Mouse (Mus musculus) activated CD4-positive, CD25-positive, alpha-beta regulatory T cell, adult 4 months (primary cell): ENCODE results near the gene Rpl6. TPM values are rescaled to one million over a fixed set of nuclear protein-coding genes. Genes with fewer than 3 reads are reported as not detected.
"Not testable (repeated sequence)": the region's sequence is repeated elsewhere in the genome, so short reads cannot be mapped to it uniquely, and the experiment has no call there.

Source experiments
- ATAC-seq: one replicate; pipeline ENCODE4 v1.8.0; 2017
- polyA plus RNA-seq, 2 experiments: library from polyadenylated mRNA; unstranded; fragments of 100-300 nt; shearing (Covaris generic); gene quantifications; one replicate each; pipeline ENCODE4 v1.2.1; 2017

Gene Rpl6
- polyA plus RNA-seq, 2 experiments from 2014 or later, result 1,893 to 2,041 TPM

DNA sequence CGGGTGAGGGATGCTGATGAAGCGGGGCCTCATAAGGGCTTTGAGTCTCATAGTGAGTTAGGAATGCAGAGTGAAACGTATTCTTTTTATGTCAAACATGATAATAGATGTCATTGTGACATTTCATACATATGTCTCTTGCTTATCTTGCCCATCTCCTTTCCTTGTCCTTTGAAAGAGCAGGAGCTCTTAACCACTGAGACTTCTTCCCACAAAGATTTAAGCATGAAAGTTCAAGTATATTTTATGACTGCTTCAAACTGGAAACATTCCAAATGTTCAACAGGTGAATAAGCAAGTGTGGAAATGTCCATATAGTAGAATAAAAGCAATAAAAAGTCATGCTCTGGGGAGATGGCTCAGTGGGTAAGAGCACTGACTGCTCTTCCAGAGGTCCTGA is 22.1 kb downstream of the Rpl6 start:
- ATAC-seq, result no peak

DNA sequence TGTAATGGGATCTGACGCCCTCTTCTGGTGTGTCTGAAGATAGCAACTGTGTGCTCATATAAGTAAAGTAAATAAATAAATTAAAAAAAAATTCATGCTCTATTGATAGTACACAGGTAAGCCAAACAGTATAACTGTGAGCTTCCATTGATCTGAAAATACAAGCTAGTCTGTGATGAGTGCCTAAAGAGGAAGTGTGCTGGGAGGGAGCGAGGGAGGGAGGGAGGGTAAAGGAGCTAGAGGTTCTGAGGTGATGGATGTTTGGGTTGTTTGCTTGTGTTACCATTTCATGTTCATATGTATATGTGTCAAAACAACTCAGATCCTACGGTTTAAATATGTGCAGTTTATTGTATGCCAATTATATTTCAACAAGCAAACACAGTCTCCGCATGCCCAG is 22.6 kb downstream of the Rpl6 start:
- no peak for ATAC-seq

DNA sequence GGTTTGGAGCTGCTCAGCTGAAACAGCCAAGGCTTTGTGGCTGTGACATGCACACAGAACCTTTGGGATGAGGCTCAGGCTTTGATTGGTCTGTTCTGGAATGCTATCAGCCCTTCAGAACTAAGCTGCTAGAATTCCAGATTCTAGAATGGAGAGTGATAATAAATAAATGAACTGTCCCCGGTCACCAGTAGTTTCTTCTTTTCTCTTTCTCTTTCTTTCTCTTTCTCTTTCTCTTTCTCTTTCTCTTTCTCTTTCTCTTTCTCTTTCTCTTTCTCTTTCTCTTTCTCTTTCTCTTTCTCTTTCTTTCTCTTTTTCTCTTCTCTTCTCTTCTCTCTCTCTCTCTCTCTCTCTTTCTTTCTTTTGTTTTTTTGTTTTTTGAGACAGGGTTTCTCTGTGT is 23.0 kb downstream of the Rpl6 start:
- ATAC-seq, result not testable (repeated sequence)

DNA sequence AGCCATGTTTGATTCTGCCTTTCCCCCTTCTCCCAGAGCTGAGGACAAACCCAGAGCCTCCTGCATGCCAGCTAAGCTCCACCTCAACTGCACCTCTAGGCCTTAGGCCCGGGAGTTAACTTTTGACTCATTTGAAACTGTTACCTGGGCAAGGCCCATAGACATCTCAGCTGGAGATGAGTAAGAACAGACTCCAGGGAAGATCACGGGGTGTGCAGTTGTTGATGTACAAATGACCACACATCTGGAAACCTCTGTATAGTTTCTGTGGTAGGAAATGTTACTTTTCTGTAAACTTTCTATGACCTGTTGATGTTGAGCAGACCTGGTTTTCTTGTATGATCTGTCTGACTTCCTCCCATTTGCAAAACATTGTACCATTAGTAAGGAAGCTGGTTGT is 24.9 kb downstream of the Rpl6 start:
- peak; percentile 57 for ATAC-seq

DNA sequence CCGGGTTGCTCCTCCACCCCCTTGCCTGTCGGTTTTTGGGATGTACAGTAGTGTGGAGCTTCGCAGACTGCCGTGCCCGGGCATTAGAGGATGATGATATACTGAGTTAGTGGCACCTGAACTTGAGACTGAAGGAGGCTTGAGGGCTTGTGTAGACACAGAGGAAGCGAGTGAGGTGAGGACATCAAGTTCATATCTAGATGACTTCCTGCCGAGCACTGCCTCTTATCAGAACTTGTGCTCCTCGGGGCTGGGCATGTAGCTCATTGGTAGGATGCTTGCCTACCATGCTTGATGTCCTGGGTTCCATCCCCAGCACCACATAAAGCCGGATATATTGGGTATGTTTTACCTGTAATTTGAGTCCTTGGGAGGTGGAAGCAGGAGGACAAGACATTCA is 26.5 kb downstream of the Rpl6 start:
- no peak for ATAC-seq

DNA sequence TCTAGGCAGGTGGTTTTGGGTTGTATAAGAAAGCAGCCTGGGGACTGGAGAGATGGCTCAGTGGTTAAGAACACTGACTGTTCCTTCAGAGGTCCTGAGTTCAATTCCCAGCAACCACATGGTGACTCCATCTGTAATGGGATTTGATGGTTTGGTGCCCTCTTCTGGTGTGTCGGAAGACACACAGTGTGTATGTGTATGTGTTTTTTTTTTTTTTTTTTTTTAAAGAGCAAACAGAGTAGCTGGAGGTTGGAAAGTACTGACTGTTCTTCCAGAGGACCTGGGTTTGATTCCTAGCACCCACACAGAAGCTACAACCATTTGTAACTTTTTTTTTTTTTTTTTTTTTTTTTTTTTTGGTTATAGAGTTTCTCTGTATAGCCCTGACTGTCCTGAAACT is 28.5 kb downstream of the Rpl6 start:
- no peak for ATAC-seq

DNA sequence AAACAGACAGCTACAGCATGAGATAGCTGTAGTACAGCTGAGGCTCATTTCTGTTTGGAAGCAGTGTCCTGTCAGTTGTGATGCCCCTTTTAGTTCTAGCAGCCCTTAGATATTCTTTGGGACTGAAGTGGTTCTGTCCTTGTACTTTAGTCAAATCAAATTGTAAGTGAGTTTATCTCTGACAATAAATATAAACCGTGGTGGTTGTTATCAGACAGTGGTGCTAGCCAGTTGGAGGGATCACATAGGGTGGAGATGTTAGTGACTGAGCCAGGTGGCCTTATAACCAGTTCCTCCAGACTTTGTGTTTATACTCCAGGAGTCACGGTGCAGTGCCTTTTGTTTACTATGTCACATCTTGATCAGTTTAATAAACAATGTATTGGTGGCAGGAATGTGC is 29.4 kb downstream of the Rpl6 start:
- no peak for ATAC-seq

DNA sequence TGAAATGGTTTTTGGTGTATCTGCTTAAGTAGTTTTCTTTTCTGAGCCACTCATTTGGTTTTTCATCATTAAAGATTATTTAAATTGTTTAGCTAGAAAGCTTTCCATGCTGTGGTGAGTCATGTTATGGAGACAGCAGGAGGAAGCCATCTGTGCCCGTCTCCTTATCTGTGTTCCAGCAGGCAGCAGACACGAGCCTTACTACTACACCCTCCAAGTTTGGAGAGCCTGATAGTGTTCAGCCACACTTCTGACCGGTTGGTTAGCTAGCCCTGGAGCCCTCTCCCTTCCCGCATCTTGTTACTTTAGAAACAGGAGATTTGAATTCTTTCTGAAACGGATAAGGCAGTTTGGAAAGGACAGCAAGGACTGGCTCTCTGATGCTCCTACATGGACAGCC is 31.9 kb downstream of the Rpl6 start:
- no peak for ATAC-seq

DNA sequence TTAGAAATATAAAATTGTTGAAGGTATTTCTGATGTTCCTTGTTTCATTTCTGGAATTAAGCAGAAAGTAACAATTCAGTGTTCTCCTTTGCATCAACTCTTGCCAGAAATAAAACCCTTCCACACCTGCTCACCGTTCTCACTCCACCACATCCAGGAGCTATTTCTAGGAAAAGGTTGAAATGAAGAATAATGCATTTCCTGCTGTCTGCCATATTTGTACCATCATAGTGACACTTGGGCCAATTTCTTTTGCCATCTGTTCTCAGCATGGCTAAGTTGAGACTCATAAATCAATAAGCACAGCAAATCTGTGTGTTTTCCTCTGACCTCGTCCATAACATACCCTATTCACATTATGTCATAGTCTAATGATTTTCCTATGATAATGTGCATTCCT is 33.9 kb downstream of the Rpl6 start:
- no peak for ATAC-seq

DNA sequence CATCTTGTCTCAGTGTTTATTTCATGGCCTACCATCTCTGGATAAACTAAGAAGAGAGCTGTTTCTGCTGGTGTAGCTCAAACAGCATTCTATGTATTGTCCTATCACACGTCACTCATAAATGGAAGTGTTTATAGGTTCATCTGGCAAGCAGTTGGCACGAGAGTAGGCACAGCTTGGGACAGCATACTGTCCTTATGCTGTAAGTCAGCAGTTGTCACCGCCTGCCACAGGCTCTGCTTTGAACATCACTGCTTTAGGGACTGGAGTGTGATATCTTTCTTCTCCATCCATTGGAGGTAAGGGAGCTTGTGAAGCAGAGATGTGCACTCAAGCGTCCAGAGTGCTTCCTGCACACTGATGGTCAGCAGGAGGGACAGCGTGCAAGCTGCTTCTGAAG is 35.6 kb downstream of the Rpl6 start:
- ATAC-seq, result no peak

DNA sequence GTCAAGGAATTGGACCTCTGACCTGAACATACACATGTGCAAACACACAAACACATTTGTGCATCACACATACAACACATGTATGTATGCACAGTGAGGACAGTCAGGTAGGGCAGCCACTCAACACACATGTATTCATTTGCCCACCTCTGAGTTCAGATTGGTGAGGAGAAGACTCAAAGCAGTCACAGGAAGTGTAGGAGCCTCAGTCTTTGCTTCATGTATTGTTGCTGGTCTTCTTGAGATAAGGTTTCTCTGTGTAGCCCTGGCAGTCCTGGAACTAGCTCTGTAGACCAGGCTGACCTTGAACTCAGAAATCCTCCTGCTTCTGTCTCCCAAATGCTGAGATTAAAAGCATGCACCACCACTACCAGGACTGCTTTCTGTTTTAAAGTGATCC is 36.9 kb downstream of the Rpl6 start:
- no peak for ATAC-seq

DNA sequence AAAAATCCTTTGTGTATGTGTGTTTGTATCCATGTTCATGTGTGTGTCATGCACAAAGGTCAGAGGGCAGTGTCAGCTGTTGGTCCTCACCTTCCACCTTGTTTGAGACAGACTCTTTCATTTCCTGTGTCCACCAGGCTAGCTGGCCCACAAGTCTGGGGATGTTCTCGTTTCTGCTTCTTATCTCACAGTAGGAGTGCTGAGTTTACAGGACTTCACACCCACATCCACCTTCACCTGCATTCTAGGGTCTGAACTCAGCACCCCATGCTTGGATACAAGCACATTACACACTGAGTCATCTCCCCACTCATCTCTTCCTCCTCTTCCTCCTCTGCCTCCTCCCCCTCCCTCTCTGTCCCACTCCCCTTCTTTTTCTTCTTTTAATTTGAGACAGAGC is 38.0 kb downstream of the Rpl6 start:
- ATAC-seq, result no peak

DNA sequence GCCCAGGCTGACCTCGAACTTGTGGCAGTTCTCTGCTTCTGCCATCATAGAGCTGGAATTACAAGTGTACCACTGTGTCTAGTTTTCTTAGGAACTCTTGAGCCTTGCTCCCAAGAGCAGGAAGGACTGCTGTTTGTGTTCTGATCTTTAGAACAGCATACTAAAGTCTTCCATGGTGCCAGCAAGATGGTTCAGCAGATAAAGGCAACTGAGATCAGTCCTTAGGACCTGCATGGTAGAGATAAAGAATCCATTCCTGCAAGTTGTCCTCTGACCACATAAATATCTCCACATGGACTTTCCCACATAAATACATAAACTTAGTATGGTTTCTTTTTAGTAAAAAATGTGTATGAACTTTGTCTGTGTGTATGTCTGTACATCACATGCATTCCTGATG is 38.4 kb downstream of the Rpl6 start:
- ATAC-seq, result no peak

DNA sequence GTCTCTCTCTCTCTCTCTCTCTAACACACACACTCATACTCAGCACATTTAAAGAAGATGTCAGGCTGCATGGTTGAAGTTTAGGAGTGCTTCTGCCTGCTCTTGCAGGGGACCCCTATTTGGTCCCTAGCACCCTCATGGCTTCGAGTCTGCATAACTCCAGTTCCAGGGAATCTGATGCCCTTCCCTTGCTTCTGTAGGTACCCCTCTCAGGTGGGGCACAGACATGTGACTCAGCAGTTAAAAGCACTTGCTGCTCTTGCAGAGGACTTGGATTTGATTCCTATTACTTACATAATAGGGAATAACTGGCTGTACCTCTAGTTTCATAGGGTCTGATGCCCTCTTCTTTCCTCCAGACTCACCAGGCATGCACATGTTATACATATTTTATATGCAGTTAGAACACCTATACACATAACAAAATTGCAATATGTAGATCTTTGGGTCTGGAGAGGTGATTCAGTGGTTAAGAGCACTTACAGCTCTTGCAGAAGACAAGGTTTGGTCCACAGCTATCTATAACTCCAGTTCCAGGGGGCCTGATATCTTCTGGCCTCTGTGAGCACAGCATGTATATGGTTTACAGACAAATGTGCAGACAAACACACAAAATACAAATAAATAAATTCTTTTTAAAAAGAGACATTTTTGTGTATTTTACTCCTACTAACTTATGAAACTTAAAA is 39.5 kb downstream of the Rpl6 start:
- ATAC-seq, result no peak

DNA sequence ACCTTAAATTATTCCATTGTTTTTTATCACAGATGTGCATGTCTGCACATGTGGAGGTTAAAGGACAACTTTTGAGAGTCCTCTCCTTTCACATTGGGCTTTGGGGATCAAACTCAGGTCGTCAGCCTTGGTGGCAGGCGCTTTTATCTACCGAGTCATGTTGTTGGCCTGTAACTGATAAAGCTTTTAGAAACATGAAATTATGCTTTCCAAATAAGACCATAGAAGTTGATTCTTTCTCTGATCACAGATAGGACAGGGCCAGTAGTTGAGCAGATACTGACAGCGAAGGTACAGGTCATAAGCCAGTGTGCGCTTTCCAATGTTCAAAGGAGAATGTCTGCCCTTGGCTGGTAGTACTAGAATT is 40.1 kb downstream of the Rpl6 start:
- ATAC-seq, result no peak

DNA sequence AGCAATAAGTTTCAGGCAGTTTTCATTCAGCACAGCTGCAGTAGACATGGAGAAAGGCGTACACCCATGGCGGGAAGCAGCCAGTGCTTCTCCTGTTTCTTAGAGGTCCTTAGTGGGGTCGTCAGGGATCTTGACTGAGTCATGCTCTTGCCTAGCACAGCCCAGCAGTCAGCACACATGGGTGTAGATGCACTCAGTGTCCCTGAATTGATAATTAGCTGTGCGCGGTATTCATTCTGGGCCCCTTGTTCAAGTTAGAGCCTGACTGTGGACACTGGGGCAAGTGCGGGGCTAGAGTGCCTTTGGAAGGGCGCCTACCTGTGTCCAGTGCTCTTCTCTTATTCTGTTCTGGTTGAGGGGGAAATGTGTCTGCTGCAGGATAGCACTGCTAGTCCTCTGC is 40.9 kb downstream of the Rpl6 start:
- ATAC-seq, result no peak

DNA sequence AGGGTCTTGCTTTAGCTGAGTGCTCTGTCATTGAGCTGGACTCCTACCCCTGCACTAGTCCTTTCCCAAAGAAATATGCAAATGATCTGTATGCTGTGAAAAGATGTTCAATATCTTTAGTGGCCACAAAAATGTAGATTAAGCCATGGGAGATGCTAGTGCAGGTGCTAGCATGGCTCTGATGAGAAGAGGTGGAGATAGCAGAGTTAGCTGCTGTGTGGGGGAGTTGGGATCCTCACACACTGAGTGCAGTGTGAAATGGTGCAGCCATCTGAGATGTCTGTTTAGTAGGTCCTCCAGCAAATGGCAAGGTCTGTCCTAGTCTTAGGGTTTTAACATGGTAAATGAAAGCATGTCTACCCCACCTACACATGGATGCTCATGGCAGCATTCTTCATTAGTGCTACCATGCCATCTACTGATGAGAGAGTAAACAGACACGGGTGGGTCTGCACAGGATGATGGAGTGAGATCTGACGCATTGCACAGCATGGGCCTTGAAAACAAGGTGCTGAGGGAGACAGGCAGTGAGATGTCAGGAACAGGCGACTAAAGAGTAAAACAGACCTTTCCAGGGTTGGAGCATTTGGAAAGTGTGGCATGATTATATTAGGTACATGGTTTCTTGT is 44.6 kb downstream of the Rpl6 start:
- ATAC-seq, result no peak

DNA sequence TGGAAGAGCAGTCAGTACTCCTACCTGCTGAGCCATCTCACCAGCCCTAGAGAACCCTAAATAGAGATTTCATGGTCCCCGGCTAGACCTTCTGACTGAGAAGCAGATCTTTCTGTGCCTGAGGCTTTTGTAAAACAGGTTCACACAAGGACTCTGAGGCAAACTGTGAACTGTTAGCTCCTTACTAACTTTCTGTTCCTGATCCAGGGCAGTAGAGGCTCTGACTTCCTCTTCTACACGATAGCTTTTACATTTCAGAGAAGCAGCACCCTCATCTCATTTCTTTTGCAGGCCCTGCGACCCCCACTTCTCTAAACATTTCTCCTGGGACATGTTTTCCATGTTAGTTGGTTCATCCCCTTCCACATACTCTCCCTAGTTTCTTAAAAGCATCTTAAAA is 45.4 kb downstream of the Rpl6 start:
- no peak for ATAC-seq

DNA sequence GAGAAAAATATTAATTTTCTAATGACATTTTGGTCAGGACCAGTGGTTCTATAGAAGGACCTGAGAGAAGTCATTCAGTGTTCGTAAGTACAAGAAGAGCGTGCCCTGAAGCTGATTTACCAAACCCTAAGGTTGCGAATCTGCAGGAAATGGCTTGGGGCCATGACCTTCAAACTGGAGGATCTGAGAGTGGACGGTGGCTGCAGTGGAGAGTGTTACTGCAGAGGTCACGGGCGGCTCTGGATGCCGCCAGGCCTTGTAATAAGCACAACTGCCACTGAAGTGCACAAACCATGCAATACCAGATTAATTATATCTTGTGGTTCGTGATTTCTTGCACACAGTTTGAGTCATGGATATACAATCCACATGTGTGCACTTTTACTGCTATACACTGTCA is 47.5 kb downstream of the Rpl6 start:
- no peak for ATAC-seq

DNA sequence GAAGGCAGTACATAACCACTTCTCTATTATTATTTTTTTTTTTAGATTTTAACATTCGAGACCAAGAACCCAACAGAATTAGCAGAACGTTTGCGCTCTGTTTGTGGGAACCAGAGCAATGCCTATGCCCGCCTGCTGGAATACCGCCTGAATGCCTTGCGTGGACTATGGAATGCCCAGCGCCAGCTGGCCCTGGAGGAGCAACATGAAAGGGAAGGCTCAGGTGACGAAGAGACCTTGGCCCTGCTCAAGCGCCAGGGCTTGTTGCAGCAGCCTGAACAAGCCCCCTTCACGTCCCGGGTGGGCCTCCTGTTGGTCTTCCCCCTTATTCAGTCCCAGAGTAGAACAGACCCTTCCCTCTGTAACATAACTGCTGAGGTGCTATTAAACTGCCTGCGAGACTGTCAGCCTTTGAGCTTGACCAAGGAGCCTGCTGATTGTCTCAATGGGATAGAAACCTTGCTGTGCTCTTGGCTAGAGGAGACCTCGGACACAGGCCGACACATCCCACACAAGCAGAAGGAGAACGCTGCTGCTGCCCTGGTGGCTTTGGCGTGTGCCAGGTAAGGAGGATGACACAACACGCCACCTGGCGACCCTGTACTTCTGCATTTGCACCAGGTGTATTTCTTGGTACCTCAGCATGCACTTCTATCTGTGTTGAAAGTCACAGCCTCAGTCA is 49.7 kb downstream of the Rpl6 start:
- ATAC-seq, result no peak

DNA sequence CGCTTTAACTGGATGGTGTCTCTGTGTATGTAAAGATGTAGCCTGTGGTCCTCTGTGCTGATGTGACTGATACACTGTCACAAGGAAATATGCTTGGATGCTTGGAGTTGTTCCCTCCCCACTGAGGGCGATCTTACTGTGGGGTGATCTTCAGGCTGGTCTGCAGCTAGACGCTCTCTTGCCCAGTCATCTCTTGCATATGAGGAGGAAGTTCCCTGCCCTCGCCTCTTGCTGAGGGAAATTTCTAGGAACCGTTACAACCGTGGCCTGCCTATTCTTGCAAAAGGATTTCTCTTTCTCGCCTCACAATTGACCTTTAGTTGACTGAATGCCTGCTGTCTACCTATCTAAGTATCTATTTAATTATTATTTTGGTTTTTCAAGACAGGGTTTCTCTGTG is 50.7 kb downstream of the Rpl6 start:
- no peak for ATAC-seq
